Mouse (Mus musculus) hindbrain, embryonic 16.5 days (tissue): ENCODE results near the gene Psmb9. TPM values are rescaled to one million over a fixed set of nuclear protein-coding genes. Genes with fewer than 3 reads are reported as not detected.

Experiments
- polyA plus RNA-seq: library from polyadenylated mRNA; unstranded; fragments of >200 nt; fragmentation: Nextera tagmentation; extraction: Ambion mirVana; gene quantifications from 2 replicates; pipeline ENCODE4 v1.2.1, GENCODE M21; 2015

Gene Psmb9
- polyA plus RNA-seq, 1 experiment from 2014 or later: 1.8 TPM

Other genes with a start within 250 kb of the Psmb9 start
- 183 and 189 TPM in 2 replicates for gene Pfdn6, start 247.4 kb downstream of the Psmb9 start, polyA plus RNA-seq
- 20.7 and 23.5 TPM in 2 replicates for gene Wdr46, start 247.1 kb downstream of the Psmb9 start, polyA plus RNA-seq
- 13.3 and 16.1 TPM in 2 replicates for gene B3galt4, start 236.3 kb downstream of the Psmb9 start, polyA plus RNA-seq
- 75.4 and 80.7 TPM in 2 replicates for gene Vps52, start 232.0 kb downstream of the Psmb9 start, polyA plus RNA-seq
- 695 and 697 TPM in 2 replicates for gene Rps18, start 231.8 kb downstream of the Psmb9 start, polyA plus RNA-seq
- gene H2-K1, start 187.4 kb downstream of the Psmb9 start, polyA plus RNA-seq: 16.6 and 18.8 TPM in 2 replicates
- gene Ring1, start 163.1 kb downstream of the Psmb9 start, polyA plus RNA-seq: 17.3 and 18.5 TPM in 2 replicates
- gene H2-Ke6, start 159.7 kb downstream of the Psmb9 start, polyA plus RNA-seq: 69.5 and 74.1 TPM in 2 replicates
- 180 and 186 TPM in 2 replicates for gene Slc39a7, start 156.1 kb downstream of the Psmb9 start, polyA plus RNA-seq
- gene Rxrb, start 156.0 kb downstream of the Psmb9 start, polyA plus RNA-seq: 53.3 and 54.1 TPM in 2 replicates
- 4.7 and 6.7 TPM in 2 replicates for gene Col11a2, start 148.3 kb downstream of the Psmb9 start, polyA plus RNA-seq
- 0.14 TPM in 1 of 2 replicates, not detected in the other for gene H2-Oa, start 95.4 kb downstream of the Psmb9 start, polyA plus RNA-seq
- 20.5 and 20.9 TPM in 2 replicates for gene H2-DMa, start 68.2 kb downstream of the Psmb9 start, polyA plus RNA-seq
- gene Brd2, start 65.1 kb downstream of the Psmb9 start, polyA plus RNA-seq: 98.5 and 123 TPM in 2 replicates
- 0.25 and 0.28 TPM in 2 replicates for gene H2-DMb2, start 44.5 kb downstream of the Psmb9 start, polyA plus RNA-seq
- 0.68 and 1.5 TPM in 2 replicates for gene H2-DMb1, start 34.7 kb downstream of the Psmb9 start, polyA plus RNA-seq
- 4.6 and 6.1 TPM in 2 replicates for gene Tap1, start 211 bp downstream of the Psmb9 start, polyA plus RNA-seq
- gene Psmb8, start 10.0 kb upstream of the Psmb9 start, polyA plus RNA-seq: 3.0 and 4.1 TPM in 2 replicates
- 2.9 and 3.2 TPM in 2 replicates for gene Tap2, start 15.8 kb upstream of the Psmb9 start, polyA plus RNA-seq
- gene H2-Ob, start 51.1 kb upstream of the Psmb9 start, polyA plus RNA-seq: 0.16 and 0.33 TPM in 2 replicates
- gene H2-Ab1, start 69.9 kb upstream of the Psmb9 start, polyA plus RNA-seq: 1.7 and 2.3 TPM in 2 replicates
- gene H2-Aa, start 100.1 kb upstream of the Psmb9 start, polyA plus RNA-seq: 0.59 and 0.80 TPM in 2 replicates
- gene H2-Eb1, start 118.1 kb upstream of the Psmb9 start, polyA plus RNA-seq: 3.5 and 4.3 TPM in 2 replicates
- 0.25 and 0.31 TPM in 2 replicates for gene H2-Eb2, start 137.9 kb upstream of the Psmb9 start, polyA plus RNA-seq
- gene Btnl2, start 167.1 kb upstream of the Psmb9 start, polyA plus RNA-seq: not detected in 2 replicates
- gene Btnl1, start 189.4 kb upstream of the Psmb9 start, polyA plus RNA-seq: not detected in 2 replicates
- gene BC051142, start 211.1 kb upstream of the Psmb9 start, polyA plus RNA-seq: 3.7 and 4.5 TPM in 2 replicates